Mouse (Mus musculus) CH12.LX (cell line): Measurements from ENCODE around the gene Ugt1a6b.

Experiments
- CTCF ChIP-seq, 2 experiments: IDR thresholded peaks in 1 of 2; conservative IDR thresholded peaks in 1 of 2; 2 replicates each; pipeline ENCODE4 v1.5.1; 2011 to 2012; ENCODE audit warnings: low read depth in 2 of 2, low read length in 2 of 2, improper control_type of control experiment in 1 of 2, inconsistent platforms in 1 of 2, mild to moderate bottlenecking in 1 of 2, moderate library complexity in 1 of 2
- EP300 ChIP-seq: IDR thresholded peaks from 2 replicates; pipeline ENCODE4 v1.6.1; 2011; ENCODE audit warnings: low read length, improper control_type of control experiment
- HCFC1 ChIP-seq: IDR thresholded peaks from 2 replicates; pipeline ENCODE4 v1.6.1; 2012; ENCODE audit warnings: low read depth, mild to moderate bottlenecking, inconsistent platforms, low read length, improper control_type of control experiment
- MAX ChIP-seq: IDR thresholded peaks from 2 replicates; pipeline ENCODE4 v1.6.1; 2011; ENCODE audit warnings: low read length, improper control_type of control experiment
- MEF2A ChIP-seq: IDR thresholded peaks from 2 replicates; pipeline ENCODE4 v1.6.1; 2014; ENCODE audit warnings: low read depth, mild to moderate bottlenecking, inconsistent platforms, low read length, improper control_type of control experiment, borderline replicate concordance
- UBTF ChIP-seq: IDR thresholded peaks from 2 replicates; pipeline ENCODE4 v1.6.1; 2012; ENCODE audit warnings: low read depth, mild to moderate bottlenecking, inconsistent platforms, low read length, improper control_type of control experiment, moderate library complexity
- ZKSCAN1 ChIP-seq: IDR thresholded peaks from 2 replicates; pipeline ENCODE4 v1.6.1; 2012; ENCODE audit warnings: low read depth, inconsistent platforms, low read length, improper control_type of control experiment, borderline replicate concordance

GRCm38 (mm10) chr1:88258361-88258760 lies 155.3 kb downstream of the Ugt1a6b start:
- TF ChIP-seq CTCF (conservative IDR thresholded peaks at IDR 0.05 in 1 of 2, IDR thresholded peaks at IDR 0.05 in 1 of 2; ENCODE audit: low read depth in 2 of 2, low read length in 2 of 2): no peak
- TF ChIP-seq EP300: no peak
- TF ChIP-seq MAX: no peak
- no peak for TF ChIP-seq HCFC1
- TF ChIP-seq ZKSCAN1: no peak
- no peak for TF ChIP-seq UBTF
- TF ChIP-seq MEF2A: no peak
